Mouse (Mus musculus) midbrain, embryonic 16.5 days (tissue): Measurements from ENCODE around the gene Sdc4. TPM values are rescaled to one million over a fixed set of nuclear protein-coding genes. Genes with fewer than 3 reads are reported as not detected.

Experiments used
- ATAC-seq: fragments of 200-750 bp; cut with Nextera tagmentation; 2 replicates; pipeline ENCODE4 v1.8.0; 2017; ENCODE audit warnings: moderate TSS enrichment
- H3K27ac ChIP-seq: fragments of 300-500 bp; sonication (generic); 2 replicates; pipeline ENCODE4 v1.5.1; 2014; ENCODE audit warnings: mild to moderate bottlenecking, low read length, mixed read lengths
- H3K27me3 ChIP-seq: fragments of 300-500 bp; sonication (generic); 2 replicates; pipeline ENCODE4 v1.6.1; 2014; ENCODE audit warnings: low read depth, low read length, mixed read lengths; ENCODE audit not compliant: control insufficient read depth, insufficient read depth
- H3K36me3 ChIP-seq: fragments of 300-500 bp; sonication (generic); 2 replicates; pipeline ENCODE4 v1.6.1; 2014; ENCODE audit warnings: mild to moderate bottlenecking, low read length, moderate library complexity, mixed read lengths; ENCODE audit not compliant: control insufficient read depth, insufficient read depth
- H3K4me1 ChIP-seq: fragments of 300-500 bp; sonication (generic); 2 replicates; pipeline ENCODE4 v1.6.1; 2014; ENCODE audit warnings: mild to moderate bottlenecking, low read length, mixed read lengths; ENCODE audit not compliant: control insufficient read depth, insufficient read depth
- H3K4me2 ChIP-seq: fragments of 300-500 bp; sonication (generic); 2 replicates; pipeline ENCODE4 v1.6.1; 2014; ENCODE audit warnings: mild to moderate bottlenecking, low read length, mixed read lengths
- H3K4me3 ChIP-seq: fragments of 300-500 bp; sonication (generic); 2 replicates; pipeline ENCODE4 v1.5.1; 2014; ENCODE audit warnings: low read depth, mild to moderate bottlenecking, low read length, moderate library complexity, mixed read lengths
- H3K9ac ChIP-seq: fragments of 300-500 bp; sonication (generic); 2 replicates; pipeline ENCODE4 v1.6.1; 2014; ENCODE audit warnings: low read depth, low read length, mixed read lengths
- H3K9me3 ChIP-seq: fragments of 300-500 bp; sonication (generic); replicated peaks from 2 replicates; pipeline ENCODE4 v1.6.1; 2014; ENCODE audit warnings: mild to moderate bottlenecking, low read length, mixed read lengths; ENCODE audit not compliant: control insufficient read depth, poor library complexity, severe bottlenecking
- WGBS: fragments of 180-500 bp; shearing (Covaris S2); extraction: QIAGEN DNeasy Blood & Tissue Kit; methylation state at CpG from one replicate; pipeline ENCODE4 v1.1.7; 2014; 5-methylcytosine and 5-hydroxymethylcytosine counted together
- polyA plus RNA-seq: library from polyadenylated mRNA; unstranded; fragments of >200 nt; fragmentation: Nextera tagmentation; extraction: Ambion mirVana; gene quantifications from 2 replicates; pipeline ENCODE4 v1.2.1, GENCODE M21; 2015

Sdc4 gene
- polyA plus RNA-seq, 1 experiment from 2014 or later = 8.7 TPM

- 52% methylated on average over 15 of the region's 15 CpGs for WGBS
- H3K4me3 ChIP-seq = no peak overlapping the region
- no peaks in the 10 kb centered on the region for H3K36me3 ChIP-seq
- no peaks in the 10 kb centered on the region for H3K9me3 ChIP-seq
- H3K9ac ChIP-seq = no peak overlapping the region
- ATAC-seq = no peak
- no peak overlapping the region for H3K27ac ChIP-seq
- H3K4me2 ChIP-seq = no peak overlapping the region
- no peaks in the 10 kb centered on the region for H3K27me3 ChIP-seq
- H3K4me1 ChIP-seq = no peaks in the 10 kb centered on the region
Observed at GRCm38 (mm10) chr2:164429881-164430615, 13.6 kb downstream of the Sdc4 start.

- H3K36me3 ChIP-seq = no peaks in the 10 kb centered on the region
- no peak for ATAC-seq
- H3K4me3 ChIP-seq = no peak overlapping the region
- H3K4me2 ChIP-seq = no peak overlapping the region
- no peak overlapping the region for H3K9ac ChIP-seq
- no peaks in the 10 kb centered on the region for H3K4me1 ChIP-seq
- no peak overlapping the region for H3K27ac ChIP-seq
- 42% methylated on average over 5 of the region's 5 CpGs for whole genome bisulfite sequencing
- no peaks in the 10 kb centered on the region for H3K9me3 ChIP-seq
- H3K27me3 ChIP-seq = no peaks in the 10 kb centered on the region
Observed at GRCm38 (mm10) chr2:164428451-164428850, 15.2 kb downstream of the Sdc4 start.

GRCm38 (mm10) chr2:164426952-164427351 is 16.7 kb downstream of the Sdc4 start:
- no peak overlapping the region for H3K4me3 ChIP-seq
- no peak overlapping the region for H3K4me2 ChIP-seq
- H3K36me3 ChIP-seq = no peaks in the 10 kb centered on the region
- H3K9me3 ChIP-seq = no peaks in the 10 kb centered on the region
- no peaks in the 10 kb centered on the region for H3K27me3 ChIP-seq
- WGBS = 79% methylated on average over 5 of the region's 5 CpGs
- ATAC-seq = no peak
- H3K4me1 ChIP-seq = no peaks in the 10 kb centered on the region
- H3K27ac ChIP-seq = no peak overlapping the region
- H3K9ac ChIP-seq = no peak overlapping the region

- Histone ChIP-seq H3K9ac (no peak overlapping the region; the same call in 1 of the 2 replicates), H3K4me3 (no peak overlapping the region), H3K27ac (no peak overlapping the region), H3K9me3 (no peaks in the 10 kb centered on the region), H3K27me3 (no peaks in the 10 kb centered on the region), H3K4me1 (no peaks in the 10 kb centered on the region), H3K4me2 (no peak overlapping the region; the same call in 1 of the 2 replicates), H3K36me3 (no peaks in the 10 kb centered on the region)
- WGBS = 29% methylated on average over 11 of the region's 12 CpGs
- ATAC-seq = no peak
Observed at GRCm38 (mm10) chr2:164426121-164426520, 17.6 kb downstream of the Sdc4 start.

- Histone ChIP-seq H3K4me2 (no peak overlapping the region), H3K9me3 (no peaks in the 10 kb centered on the region), H3K4me1 (no peaks in the 10 kb centered on the region), H3K27ac (no peak overlapping the region), H3K9ac (no peak overlapping the region), H3K36me3 (no peaks in the 10 kb centered on the region), H3K27me3 (no peaks in the 10 kb centered on the region), H3K4me3 (no peak overlapping the region)
- 88% methylated on average over 5 of the region's 5 CpGs for WGBS
- no peak for ATAC-seq
Observed at GRCm38 (mm10) chr2:164425401-164425800, 18.3 kb downstream of the Sdc4 start.

GRCm38 (mm10) chr2:164424406-164424805 is 19.3 kb downstream of the Sdc4 start:
- Histone ChIP-seq H3K27ac (no peak overlapping the region), H3K4me3 (no peak overlapping the region), H3K4me2 (no peak overlapping the region), H3K4me1 (no peaks in the 10 kb centered on the region), H3K9me3 (no peaks in the 10 kb centered on the region), H3K27me3 (no peaks in the 10 kb centered on the region), H3K9ac (no peak overlapping the region), H3K36me3 (no peaks in the 10 kb centered on the region)
- ATAC-seq = no peak
- WGBS = 89% methylated on average over 8 of the region's 8 CpGs

- no peak overlapping the region for H3K27ac ChIP-seq
- no peak overlapping the region for H3K4me2 ChIP-seq
- no peaks in the 10 kb centered on the region for H3K36me3 ChIP-seq
- ATAC-seq = no peak
- H3K4me1 ChIP-seq = no peaks in the 10 kb centered on the region
- WGBS = 89% methylated on average over 11 of the region's 11 CpGs
- H3K9ac ChIP-seq = no peak overlapping the region
- no peak overlapping the region for H3K4me3 ChIP-seq
- no peaks in the 10 kb centered on the region for H3K9me3 ChIP-seq
- H3K27me3 ChIP-seq = no peaks in the 10 kb centered on the region
Observed at GRCm38 (mm10) chr2:164423464-164423863, 20.2 kb downstream of the Sdc4 start.

- no peaks in the 10 kb centered on the region for H3K4me1 ChIP-seq
- no peaks in the 10 kb centered on the region for H3K9me3 ChIP-seq
- no peak overlapping the region for H3K9ac ChIP-seq
- H3K27ac ChIP-seq = no peak overlapping the region
- whole genome bisulfite sequencing = 91% methylated on average over 15 of the region's 15 CpGs
- H3K27me3 ChIP-seq = no peaks in the 10 kb centered on the region
- no peak for ATAC-seq
- no peaks in the 10 kb centered on the region for H3K36me3 ChIP-seq
- no peak overlapping the region for H3K4me2 ChIP-seq
- no peak overlapping the region for H3K4me3 ChIP-seq
Observed at GRCm38 (mm10) chr2:164422675-164423393, 20.9 kb downstream of the Sdc4 start.

- Histone ChIP-seq H3K4me2 (no peak overlapping the region), H3K27me3 (no peaks in the 10 kb centered on the region), H3K4me1 (no peaks in the 10 kb centered on the region), H3K4me3 (no peak overlapping the region), H3K36me3 (no peaks in the 10 kb centered on the region), H3K27ac (no peak overlapping the region), H3K9me3 (no peaks in the 10 kb centered on the region), H3K9ac (no peak overlapping the region)
- ATAC-seq = no peak
- 89% methylated on average over 8 of the region's 8 CpGs for WGBS
Observed at GRCm38 (mm10) chr2:164421979-164422378, 21.7 kb downstream of the Sdc4 start.
